Comparison of ENCODE assay signal across 10 mouse cellular contexts in the genomic region with DNA sequence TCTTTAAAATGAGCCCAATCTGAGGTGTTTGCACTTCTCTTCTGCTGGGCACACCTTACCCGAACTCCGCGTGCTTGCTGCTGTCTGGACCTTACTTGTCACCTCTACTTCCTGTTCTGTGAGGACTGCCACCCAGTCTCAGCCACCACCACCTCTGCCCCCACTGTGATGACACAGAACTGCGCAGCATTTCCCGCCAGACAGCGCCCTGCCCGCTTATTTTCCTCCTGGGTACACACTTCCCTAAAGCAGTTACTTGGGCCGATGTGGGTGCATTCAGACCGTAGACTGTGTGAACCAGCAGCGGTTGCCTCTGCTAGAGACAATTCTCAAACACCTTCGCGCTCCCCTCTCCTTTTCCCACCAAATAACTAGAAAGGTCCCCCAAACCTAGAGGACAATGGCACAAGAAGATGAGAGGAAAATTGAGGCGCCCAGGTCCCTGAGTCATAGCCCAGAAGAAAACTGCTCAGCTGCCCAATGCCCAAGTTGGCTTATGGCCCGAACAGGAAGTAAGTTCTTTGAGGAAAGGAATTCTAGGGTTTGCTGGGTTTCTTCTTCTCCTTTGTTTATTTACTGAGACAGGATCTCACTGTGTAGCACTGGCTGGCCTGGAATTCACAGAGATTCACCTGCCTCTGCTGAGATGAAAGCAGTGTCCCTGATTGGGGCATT. TPM values are rescaled to one million over a fixed set of nuclear protein-coding genes. Genes with fewer than 3 reads are reported as not detected.
DNase-seq lines count a peak whose midpoint lies in the region; ATAC-seq and TF ChIP-seq lines count a peak whose summit lies in the region.
"Had no signal": no experiment of that assay in that cellular context is flagged by ENCODE, and none has a peak within 500 bp of the region (broad histone marks: within the 10 kb centered on the region; RNA-seq: fewer than 3 reads in every experiment).

No protein-coding gene starts in this region.

- no peak for TF ChIP-seq CTCF in forebrain, postnatal 0 days (IDR thresholded peaks at IDR 0.05; ENCODE audit: low read depth)

- H3K36me3 ChIP-seq in heart, embryonic 12.5 days, result no peaks in the 10 kb centered on the region
- H3K36me3 ChIP-seq in liver, embryonic 15.5 days (replicated peaks), result no peaks in the 10 kb centered on the region
- H3K36me3 ChIP-seq in forebrain, postnatal 0 days (ENCODE audit: insufficient read depth), result no peaks in the 10 kb centered on the region
- H3K36me3 ChIP-seq: limb, embryonic 12.5 days; stomach, embryonic 15.5 days had no signal

- H3K4me3 ChIP-seq in heart, embryonic 12.5 days, result no peak overlapping the region
- no peak overlapping the region for H3K4me3 ChIP-seq in liver, embryonic 15.5 days (replicated peaks)
- no peak overlapping the region for H3K4me3 ChIP-seq in forebrain, postnatal 0 days (ENCODE audit: low read depth, low read length)
- H3K4me3 ChIP-seq: limb, embryonic 12.5 days; stomach, embryonic 15.5 days had no signal

- no peak overlapping the region for H3K4me2 ChIP-seq in heart, embryonic 12.5 days
- H3K4me2 ChIP-seq in liver, embryonic 15.5 days, result peak overlapping the region; percentile 27
- no peak overlapping the region for H3K4me2 ChIP-seq in forebrain, postnatal 0 days (ENCODE audit: low read depth)
- H3K4me2 ChIP-seq: limb, embryonic 12.5 days; stomach, embryonic 15.5 days had no signal

- H3K9me3 ChIP-seq in heart, embryonic 12.5 days (replicated peaks), result no peaks in the 10 kb centered on the region
- H3K9me3 ChIP-seq in liver, embryonic 15.5 days (replicated peaks), result no peaks in the 10 kb centered on the region
- no peaks in the 10 kb centered on the region for H3K9me3 ChIP-seq in forebrain, postnatal 0 days (ENCODE audit: low read length)
- H3K9me3 ChIP-seq: limb, embryonic 12.5 days; stomach, embryonic 15.5 days had no signal

- peak; percentile 97 for DNase-seq in heart, adult 11 months
- DNase-seq in gastrocnemius, adult 18-20 months (ENCODE audit: low spot score), result peak; percentile 9
- DNase-seq in spleen, postnatal 10 days (ENCODE audit: low spot score in 2 of 2), result peak; percentile 50 to 80
- no peak for DNase-seq in embryo, embryonic 10.5 days (ENCODE audit: low spot score)
- no peak for DNase-seq in cerebellum, adult 9-10 months
- DNase-seq in forebrain, postnatal 0 days, result no peak

- ATAC-seq in heart, embryonic 12.5 days (ENCODE audit: insufficient number of reproducible peaks, low FRiP score), result no peak
- ATAC-seq in liver, embryonic 15.5 days (ENCODE audit: insufficient read depth), result peak; percentile 40
- no peak for ATAC-seq in forebrain, postnatal 0 days

- 72% methylated on average over 14 of the region's 14 CpGs for WGBS in heart, embryonic 12.5 days
- 30% methylated on average over 14 of the region's 14 CpGs for WGBS in liver, embryonic 15.5 days (ENCODE audit: insufficient replicate concordance)
- WGBS in forebrain, postnatal 0 days, result 85% methylated on average over 14 of the region's 14 CpGs

- no peaks in the 10 kb centered on the region for H3K27me3 ChIP-seq in heart, embryonic 12.5 days (replicated peaks)
- H3K27me3 ChIP-seq in liver, embryonic 15.5 days, result peaks cover 4% of the 10 kb centered on the region
- no peaks in the 10 kb centered on the region for H3K27me3 ChIP-seq in forebrain, postnatal 0 days (ENCODE audit: insufficient read depth, low read length)
- H3K27me3 ChIP-seq: limb, embryonic 12.5 days; stomach, embryonic 15.5 days had no signal

- H3K9ac ChIP-seq in heart, embryonic 12.5 days, result no peak overlapping the region
- no peak overlapping the region for H3K9ac ChIP-seq in liver, embryonic 15.5 days
- H3K9ac ChIP-seq in forebrain, postnatal 0 days, result no peak overlapping the region
- H3K9ac ChIP-seq: limb, embryonic 12.5 days; stomach, embryonic 15.5 days had no signal

- H3K27ac ChIP-seq in heart, embryonic 12.5 days (ENCODE audit: poor library complexity, severe bottlenecking), result no peak overlapping the region
- H3K27ac ChIP-seq in liver, embryonic 15.5 days (replicated peaks), result peak overlapping the region; percentile 62
- no peak overlapping the region for H3K27ac ChIP-seq in forebrain, postnatal 0 days (ENCODE audit: low read depth, low read length)
- H3K27ac ChIP-seq: limb, embryonic 12.5 days; stomach, embryonic 15.5 days had no signal

- no peaks in the 10 kb centered on the region for H3K4me1 ChIP-seq in heart, embryonic 12.5 days (replicated peaks)
- peaks cover under 1% of the 10 kb centered on the region; the same call in 1 of the 2 replicates for H3K4me1 ChIP-seq in liver, embryonic 15.5 days (replicated peaks)
- H3K4me1 ChIP-seq in forebrain, postnatal 0 days (ENCODE audit: insufficient read depth), result no peaks in the 10 kb centered on the region
- H3K4me1 ChIP-seq: limb, embryonic 12.5 days; stomach, embryonic 15.5 days had no signal

RNA-seq across cellular contexts. Expression of a gene that starts 12.8 kb away (rescaled TPM):
- polyA plus RNA-seq in heart, embryonic 12.5 days (2016; fragmentation: Nextera tagmentation; extraction: Ambion mirVana), result not detected in 2 replicates
- not detected for total RNA-seq in gastrocnemius, adult 18-20 months (2021)
- not detected in 2 replicates for polyA plus RNA-seq in liver, embryonic 15.5 days (2015; fragmentation: Nextera tagmentation; extraction: Ambion mirVana)
- total RNA-seq in forebrain, postnatal 0 days (2014; rRNA removed), result not detected in 2 replicates
- polyA plus RNA-seq in forebrain, postnatal 0 days (2015; fragmentation: Nextera tagmentation; extraction: Ambion mirVana), result not detected in 2 replicates
- polyA plus RNA-seq: limb, embryonic 12.5 days; stomach, embryonic 15.5 days had no signal

RNA-seq across cellular contexts. Expression of a gene that starts 15.0 kb away (rescaled TPM):
- 15.5 and 19.5 TPM in 2 replicates for polyA plus RNA-seq in heart, embryonic 12.5 days (2016; fragmentation: Nextera tagmentation; extraction: Ambion mirVana)
- total RNA-seq in gastrocnemius, adult 18-20 months (2021), result 1 to 10 TPM; 3.1 to 4.2 TPM
- 28.8 and 32.2 TPM in 2 replicates for polyA plus RNA-seq in liver, embryonic 15.5 days (2015; fragmentation: Nextera tagmentation; extraction: Ambion mirVana)
- total RNA-seq in forebrain, postnatal 0 days (2014; rRNA removed), result 3.3 and 5.5 TPM in 2 replicates
- 3.4 and 4.3 TPM in 2 replicates for polyA plus RNA-seq in forebrain, postnatal 0 days (2015; fragmentation: Nextera tagmentation; extraction: Ambion mirVana)

Comparison
In these comparisons a context has a peak if more than half of its experiments do, and no peak if none do; other contexts are left out.
1. DNase-seq: peak in heart, adult 11 months (single experiment), gastrocnemius, adult 18-20 months (single experiment) and spleen, postnatal 10 days (2 of 2); none in embryo, embryonic 10.5 days (single experiment), cerebellum, adult 9-10 months (single experiment) and forebrain, postnatal 0 days (single experiment).